Mouse (Mus musculus): ENCODE measurements around the gene Ezh2. TPM values are rescaled to one million over a fixed set of nuclear protein-coding genes. Genes with fewer than 3 reads are reported as not detected.

The Ezh2 gene
- polyA plus RNA-seq, 1 experiment from 2014 or later = 45.9 TPM

DNA sequence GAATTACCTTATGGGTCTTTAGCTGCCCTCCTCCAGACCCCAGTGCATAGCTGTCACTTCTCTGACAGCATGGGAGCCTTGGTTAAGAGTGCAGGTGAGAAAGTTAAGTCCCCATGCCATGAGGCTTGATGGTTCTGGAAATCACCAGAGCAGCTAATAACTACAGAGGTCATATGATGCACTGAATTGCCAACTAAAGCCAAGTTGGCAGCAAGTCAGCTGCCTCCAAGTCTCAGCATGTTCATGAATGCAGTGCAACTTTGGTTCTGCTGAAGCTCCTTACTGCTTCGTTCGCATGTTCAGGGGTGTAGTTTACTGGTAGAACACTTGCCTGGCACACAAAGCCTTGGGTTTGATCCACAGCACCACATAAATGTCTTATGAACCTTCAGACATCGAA, 72.7 kb downstream of the Ezh2 start:
- Histone ChIP-seq H3K9me3 (ENCODE audit: control insufficient read depth, low read length) (no peaks in the 10 kb centered on the region), H3K4me1 (ENCODE audit: control insufficient read depth, insufficient read depth, low read depth, low read length) (no peaks in the 10 kb centered on the region), H3K27me3 (replicated peaks; ENCODE audit: control insufficient read depth, insufficient read depth, low read length) (no peaks in the 10 kb centered on the region), H3K9ac (ENCODE audit: low read depth, low read length) (no peak overlapping the region), H3K4me2 (ENCODE audit: low read length) (no peak overlapping the region), H3K36me3 (ENCODE audit: control insufficient read depth, insufficient read depth, low read length) (peaks cover 63% of the 10 kb centered on the region), H3K27ac (ENCODE audit: low read depth, low read length) (no peak overlapping the region), H3K4me3 (ENCODE audit: low read length) (no peak overlapping the region)
- ATAC-seq = no peak
- 94% methylated on average over 3 of the region's 3 CpGs for WGBS

DNA sequence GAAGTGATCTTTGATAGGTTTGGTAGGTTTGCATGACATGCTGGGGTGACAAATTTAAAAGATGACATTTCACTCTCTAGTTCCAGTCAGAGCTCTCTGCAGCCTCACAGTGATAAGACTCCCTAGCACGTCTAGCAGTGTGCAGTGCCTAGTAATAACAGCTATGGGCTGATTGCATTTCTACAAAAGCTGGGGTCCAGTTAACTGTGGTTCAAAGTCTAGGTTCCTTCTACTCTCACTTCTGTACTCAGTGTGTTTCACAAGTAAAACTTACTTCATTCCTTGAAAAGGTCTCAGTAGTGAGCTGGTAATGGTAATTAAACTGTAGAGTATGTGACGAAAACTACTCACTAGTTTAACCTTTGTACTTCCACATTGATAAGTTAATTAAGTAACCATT, 75.1 kb downstream of the Ezh2 start:
- Histone ChIP-seq H3K27me3 (replicated peaks; ENCODE audit: control insufficient read depth, insufficient read depth, low read length) (no peaks in the 10 kb centered on the region), H3K4me2 (ENCODE audit: low read length) (no peak overlapping the region), H3K9ac (ENCODE audit: low read depth, low read length) (no peak overlapping the region), H3K9me3 (ENCODE audit: control insufficient read depth, low read length) (no peaks in the 10 kb centered on the region), H3K27ac (ENCODE audit: low read depth, low read length) (no peak overlapping the region), H3K36me3 (ENCODE audit: control insufficient read depth, insufficient read depth, low read length) (peaks cover 60% of the 10 kb centered on the region), H3K4me3 (ENCODE audit: low read length) (no peak overlapping the region), H3K4me1 (ENCODE audit: control insufficient read depth, insufficient read depth, low read depth, low read length) (no peaks in the 10 kb centered on the region)
- no peak for ATAC-seq
- 92% methylated on average over 2 of the region's 2 CpGs for WGBS

DNA sequence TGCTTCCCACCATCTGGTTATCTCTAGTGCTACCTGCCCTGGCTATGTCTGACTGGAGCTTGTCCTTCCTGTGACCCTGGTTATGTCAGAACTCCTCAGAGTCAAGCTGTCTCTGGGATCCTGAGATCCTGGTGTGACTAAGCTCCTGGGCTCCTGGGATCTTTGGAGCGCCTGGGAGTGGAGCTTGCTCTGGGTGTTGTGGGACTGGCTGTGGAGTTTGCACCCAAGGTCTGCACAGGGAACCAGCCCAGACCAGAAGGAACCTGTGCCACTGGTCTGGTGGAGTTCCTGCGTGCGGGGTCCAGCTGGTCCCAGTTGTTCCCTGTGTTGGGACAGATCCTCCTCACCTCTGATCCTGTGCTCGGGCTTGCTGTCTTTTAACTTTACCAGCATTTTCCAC, 100.6 kb downstream of the Ezh2 start:
- Histone ChIP-seq H3K27ac (ENCODE audit: low read depth, low read length) (no peak overlapping the region), H3K4me2 (ENCODE audit: low read length) (no peak overlapping the region), H3K4me1 (ENCODE audit: control insufficient read depth, insufficient read depth, low read depth, low read length) (no peaks in the 10 kb centered on the region), H3K36me3 (ENCODE audit: control insufficient read depth, insufficient read depth, low read length) (no peaks in the 10 kb centered on the region), H3K27me3 (replicated peaks; ENCODE audit: control insufficient read depth, insufficient read depth, low read length) (no peaks in the 10 kb centered on the region), H3K9me3 (ENCODE audit: control insufficient read depth, low read length) (no peaks in the 10 kb centered on the region), H3K9ac (ENCODE audit: low read depth, low read length) (no peak overlapping the region), H3K4me3 (ENCODE audit: low read length) (no peak overlapping the region)
- 97% methylated on average over 4 of the region's 4 CpGs for WGBS
- no peak for ATAC-seq

DNA sequence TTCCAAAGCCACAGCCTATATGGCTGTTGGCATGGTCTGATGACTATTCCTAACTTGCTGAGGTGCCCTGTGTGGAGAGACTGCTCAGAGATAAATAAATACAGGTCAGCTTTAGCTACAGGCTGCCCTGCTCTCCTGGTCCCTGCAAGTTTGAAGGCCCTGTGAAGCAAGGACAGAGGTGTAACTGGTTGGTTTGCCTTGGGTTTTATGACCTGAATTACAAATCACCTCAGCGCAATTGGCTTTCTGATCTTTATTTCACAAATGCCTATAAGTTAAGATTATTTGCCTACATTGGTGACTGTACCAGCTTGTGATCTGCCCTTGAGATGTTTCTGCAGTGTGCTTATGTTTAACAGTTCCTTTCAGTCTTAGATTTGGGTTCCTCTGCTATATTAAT, 113.1 kb downstream of the Ezh2 start:
- H3K4me3 ChIP-seq (ENCODE audit: low read length) = no peak overlapping the region
- H3K9me3 ChIP-seq (ENCODE audit: control insufficient read depth, low read length) = no peaks in the 10 kb centered on the region
- ATAC-seq = no peak
- H3K27me3 ChIP-seq (replicated peaks; ENCODE audit: control insufficient read depth, insufficient read depth, low read length) = no peaks in the 10 kb centered on the region
- no peak overlapping the region for H3K27ac ChIP-seq (ENCODE audit: low read depth, low read length)
- no peaks in the 10 kb centered on the region for H3K4me1 ChIP-seq (ENCODE audit: control insufficient read depth, insufficient read depth, low read depth, low read length)
- no peaks in the 10 kb centered on the region; the same call in 1 of the 2 replicates for H3K36me3 ChIP-seq (ENCODE audit: control insufficient read depth, insufficient read depth, low read length)
- WGBS = 97% methylated on average over 1 of the region's 1 CpGs
- no peak overlapping the region for H3K4me2 ChIP-seq (ENCODE audit: low read length)
- H3K9ac ChIP-seq (ENCODE audit: low read depth, low read length) = no peak overlapping the region

Other genes starting within 250 kb of the Ezh2 start
- gene Cul1, start 141.9 kb downstream of the Ezh2 start, polyA plus RNA-seq (2015; fragmentation: Nextera tagmentation; extraction: Ambion mirVana) = 118 and 121 TPM in 2 replicates
- 142 and 168 TPM in 2 replicates for gene Pdia4, start 218.1 kb upstream of the Ezh2 start, polyA plus RNA-seq (2015; fragmentation: Nextera tagmentation; extraction: Ambion mirVana)
- 13.9 and 15.7 TPM in 2 replicates for gene Zfp786, start 235.5 kb upstream of the Ezh2 start, polyA plus RNA-seq (2015; fragmentation: Nextera tagmentation; extraction: Ambion mirVana)
- gene Zfp398, start 240.3 kb upstream of the Ezh2 start, polyA plus RNA-seq (2015; fragmentation: Nextera tagmentation; extraction: Ambion mirVana) = 16.5 and 16.8 TPM in 2 replicates